Mouse (Mus musculus) gastrocnemius, postnatal 4 days (tissue): ENCODE measurements around the gene Pcgf2. TPM values are rescaled to one million over a fixed set of nuclear protein-coding genes. Genes with fewer than 3 reads are reported as not detected.
"Not testable (repeated sequence)": the region's sequence is repeated elsewhere in the genome, so short reads cannot be mapped to it uniquely, and the experiment has no call there.

Experiments
- DNase-seq, 2 experiments: peaks; one replicate each; pipeline ENCODE4 v3.0.0; 2021 to 2022; ENCODE audit warnings: low spot score in 2 of 2, mixed read lengths in 2 of 2
- total RNA-seq, 2 experiments: library from RNA; stranded (reverse); gene quantifications; 2 replicates each; pipeline ENCODE4 v1.2.3; 2021

The Pcgf2 gene
- total RNA-seq, 2 experiments from 2014 or later, result 27.3 to 33.0 TPM

DNA sequence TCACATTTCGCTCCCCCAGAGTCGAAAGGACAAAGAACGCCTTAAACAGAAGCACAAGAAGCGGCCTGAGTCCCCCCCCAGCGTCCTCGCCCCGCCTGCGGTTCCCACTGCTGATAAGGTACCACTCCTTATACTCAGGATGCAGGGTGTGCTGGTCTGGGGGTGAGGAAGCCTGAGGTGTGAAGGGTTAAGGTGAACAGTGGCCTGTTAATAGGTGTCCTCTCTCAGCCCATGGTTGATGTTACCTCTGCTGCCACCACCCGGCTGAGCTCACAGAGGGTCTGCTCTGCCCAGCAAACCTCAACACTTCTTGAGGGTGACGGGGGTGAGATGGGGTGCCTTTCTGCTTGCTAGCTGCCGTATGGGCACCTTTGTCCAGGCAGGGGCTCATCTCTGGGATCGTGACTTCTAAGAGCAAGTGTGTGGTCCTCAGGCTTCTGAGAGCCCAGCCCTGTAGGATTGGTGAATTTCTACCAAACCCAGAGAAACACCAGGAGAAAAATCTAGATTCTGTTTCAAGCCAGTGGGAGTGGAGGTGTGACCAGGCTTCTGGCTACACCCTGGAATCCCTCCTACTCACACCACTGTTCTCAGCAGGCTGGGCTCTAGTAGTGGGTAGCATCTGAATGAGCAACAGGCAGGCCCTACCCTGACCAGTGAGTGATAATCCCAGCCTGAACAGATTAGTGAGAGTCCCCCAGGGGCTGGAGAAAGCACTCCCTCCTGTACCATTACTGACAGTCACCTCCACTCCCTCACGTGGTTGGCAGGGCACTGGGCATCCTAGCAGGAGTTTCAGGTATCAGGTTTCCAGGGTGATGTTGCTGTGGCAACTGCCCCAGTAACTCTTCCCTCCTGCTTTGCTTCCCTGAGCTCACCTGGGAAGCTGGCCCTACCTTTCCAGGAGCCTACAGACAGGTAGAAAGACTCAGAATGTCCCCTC, 29.8 kb downstream of the Pcgf2 start:
- DNase-seq, result no peak

GRCm38 (mm10) chr11:97669829-97670228, 30.5 kb downstream of the Pcgf2 start:
- no peak for DNase-seq

GRCm38 (mm10) chr11:97669268-97669667, 31.0 kb downstream of the Pcgf2 start:
- no peak for DNase-seq

DNA sequence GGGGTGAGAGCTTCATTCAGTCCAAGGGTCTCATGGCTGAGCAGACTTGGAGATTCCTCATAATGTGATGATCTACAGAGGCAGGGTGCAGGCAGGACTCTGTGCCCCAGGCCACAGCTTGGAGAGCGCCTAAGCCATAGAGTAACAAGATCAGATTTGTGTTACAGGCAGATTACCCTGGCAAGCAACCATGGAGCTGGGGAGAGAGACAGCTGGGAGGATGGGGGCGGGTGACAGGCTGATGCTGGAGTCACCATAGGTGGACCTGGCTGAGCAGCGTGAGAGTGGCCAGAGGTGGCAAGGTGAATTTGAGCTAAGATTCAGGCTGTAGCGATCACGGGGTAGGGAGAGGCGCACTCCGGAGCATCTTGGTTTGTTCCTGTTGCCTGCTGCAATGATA, 32.1 kb downstream of the Pcgf2 start:
- DNase-seq, result no peak

DNA sequence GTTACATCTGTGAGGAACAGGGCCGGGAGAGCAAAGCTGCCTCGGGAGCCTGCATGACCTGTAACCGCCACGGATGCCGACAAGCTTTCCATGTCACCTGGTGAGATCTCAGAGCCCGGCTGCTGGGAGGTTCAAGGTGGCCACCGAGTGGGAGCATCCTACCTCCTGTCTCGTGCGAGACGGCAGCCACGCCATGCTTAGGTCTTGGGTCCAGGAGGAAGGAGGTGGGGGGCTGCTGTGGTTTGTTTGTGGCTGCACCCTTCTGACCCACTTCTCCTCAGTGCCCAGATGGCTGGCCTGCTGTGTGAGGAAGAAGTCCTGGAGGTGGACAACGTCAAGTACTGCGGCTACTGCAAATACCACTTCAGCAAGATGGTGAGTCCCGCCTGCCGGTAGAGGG, 33.5 kb downstream of the Pcgf2 start:
- DNase-seq, result no peak

- DNase-seq, result no peak
These were observed 34.1 kb downstream of the Pcgf2 start for GRCm38 (mm10) chr11:97666221-97666620.

- no peak for DNase-seq
These were observed 34.9 kb downstream of the Pcgf2 start for GRCm38 (mm10) chr11:97665431-97665830.

DNA sequence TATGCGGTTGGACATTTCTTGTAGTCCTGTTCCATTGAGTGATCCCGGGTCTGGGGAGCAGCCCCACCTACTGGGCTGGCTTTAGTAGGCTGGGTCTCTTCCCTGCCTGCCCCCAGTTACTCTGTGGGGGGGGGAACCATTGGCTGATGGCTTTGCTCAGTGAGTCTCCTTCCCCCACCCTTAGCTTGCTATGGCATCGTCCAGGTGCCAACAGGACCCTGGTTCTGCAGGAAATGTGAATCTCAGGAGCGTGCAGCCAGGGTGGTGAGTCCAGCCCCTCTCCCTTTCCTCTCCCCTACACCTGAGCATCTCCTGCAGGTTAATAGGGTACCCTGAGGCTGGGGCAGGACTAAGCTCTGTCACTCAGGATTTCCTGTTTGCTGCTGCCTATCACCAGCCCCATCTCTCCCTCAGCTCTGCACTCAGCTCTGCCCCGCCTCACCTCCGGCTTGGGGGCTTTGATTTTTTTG, 35.5 kb downstream of the Pcgf2 start:
- no peak for DNase-seq

- DNase-seq, result no peak
These were observed 36.0 kb downstream of the Pcgf2 start for GRCm38 (mm10) chr11:97664339-97664665.

DNA sequence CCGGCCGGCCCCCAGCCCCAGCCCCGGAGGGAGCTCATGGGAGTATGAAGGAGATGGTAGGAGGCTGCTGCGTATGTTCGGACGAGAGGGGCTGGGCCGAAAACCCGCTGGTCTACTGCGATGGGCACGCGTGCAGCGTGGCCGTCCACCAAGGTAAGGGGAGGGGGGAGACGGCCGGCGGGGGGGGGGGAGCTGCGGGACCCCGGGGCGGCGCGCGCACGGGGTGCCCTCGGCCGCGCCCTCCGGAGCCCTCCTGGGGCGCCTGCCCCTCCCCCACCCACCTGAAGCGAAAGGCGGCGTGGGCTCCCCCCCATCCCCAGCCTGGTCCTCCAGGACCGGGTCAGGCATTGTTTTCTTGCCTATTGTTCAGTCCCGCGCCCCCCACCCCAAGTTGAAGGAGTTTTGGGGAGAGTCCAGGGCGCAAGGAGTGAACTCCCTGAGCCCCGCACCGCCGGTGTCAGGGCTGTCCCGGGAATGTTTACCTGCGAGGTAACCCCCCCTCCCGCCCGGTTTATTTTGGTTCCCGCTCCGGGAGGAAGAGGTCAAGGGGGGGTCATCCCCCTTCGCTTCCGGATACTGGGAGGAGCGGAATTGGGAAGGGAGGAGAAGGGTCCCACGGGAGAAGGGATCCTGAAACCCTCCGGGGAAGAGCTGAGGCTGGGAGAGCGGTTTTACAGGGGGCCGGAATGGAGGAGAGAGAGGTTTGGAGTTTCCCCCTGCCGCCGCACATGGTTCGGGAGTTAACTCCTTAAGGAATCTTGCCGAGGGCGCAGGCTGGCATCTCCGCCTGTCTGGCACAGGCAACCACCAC, 36.6 kb downstream of the Pcgf2 start:
- no peak for DNase-seq

- peak; percentile 63 to 81 for DNase-seq
These were observed 37.3 kb downstream of the Pcgf2 start, which contains the start of gene Mllt6 for GRCm38 (mm10) chr11:97662893-97663527. TSS of gene Mllt6 (plus strand) at chr11:97663414.

- DNase-seq, result no peak
These were observed 37.9 kb downstream of the Pcgf2 start for GRCm38 (mm10) chr11:97662207-97662892.

- DNase-seq, result no peak
These were observed 38.6 kb downstream of the Pcgf2 start for GRCm38 (mm10) chr11:97661648-97662133.

DNA sequence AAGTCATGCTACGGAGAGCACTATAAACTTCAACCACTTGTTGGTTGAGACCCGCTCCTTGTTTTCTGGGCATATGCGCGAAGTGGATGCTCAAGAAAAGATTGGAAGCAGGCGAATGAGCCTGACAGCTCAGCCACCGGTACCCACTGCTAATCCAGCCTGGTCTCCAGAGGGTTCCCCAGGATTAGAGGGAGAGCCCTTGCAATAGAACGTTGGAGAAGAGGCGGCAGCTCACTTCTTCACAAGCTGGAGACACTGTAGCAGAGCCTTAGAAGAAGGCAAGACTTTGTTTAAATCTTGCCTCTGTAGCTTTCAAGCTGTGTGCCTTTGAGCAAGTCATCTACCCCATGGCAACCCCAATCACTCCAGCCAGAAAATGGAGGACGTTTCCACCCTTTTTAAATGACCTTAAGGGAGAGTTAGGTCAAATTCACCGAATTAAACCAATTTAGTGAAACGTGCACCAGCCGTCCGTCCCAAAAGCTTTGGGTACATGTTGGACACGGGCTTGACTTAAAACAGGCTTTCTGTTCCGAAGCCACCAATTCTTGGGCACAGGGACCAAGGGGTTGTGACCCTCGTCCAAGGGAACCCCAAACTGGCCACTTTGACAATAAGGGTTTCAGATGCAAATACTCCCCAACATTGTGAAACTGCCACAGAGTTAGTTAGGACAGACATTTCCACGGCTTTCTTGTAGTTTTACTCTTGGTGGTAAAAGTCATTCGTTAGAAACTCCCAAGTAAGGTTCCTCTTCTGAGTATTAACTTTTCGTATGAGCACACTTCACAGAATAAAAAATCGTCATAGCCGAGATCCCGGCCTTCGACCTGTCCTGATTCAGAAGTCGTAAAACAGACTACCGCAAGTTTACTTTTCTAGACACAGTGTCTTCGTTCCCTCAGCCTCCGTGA, 39.3 kb downstream of the Pcgf2 start:
- DNase-seq, result no peak

DNA sequence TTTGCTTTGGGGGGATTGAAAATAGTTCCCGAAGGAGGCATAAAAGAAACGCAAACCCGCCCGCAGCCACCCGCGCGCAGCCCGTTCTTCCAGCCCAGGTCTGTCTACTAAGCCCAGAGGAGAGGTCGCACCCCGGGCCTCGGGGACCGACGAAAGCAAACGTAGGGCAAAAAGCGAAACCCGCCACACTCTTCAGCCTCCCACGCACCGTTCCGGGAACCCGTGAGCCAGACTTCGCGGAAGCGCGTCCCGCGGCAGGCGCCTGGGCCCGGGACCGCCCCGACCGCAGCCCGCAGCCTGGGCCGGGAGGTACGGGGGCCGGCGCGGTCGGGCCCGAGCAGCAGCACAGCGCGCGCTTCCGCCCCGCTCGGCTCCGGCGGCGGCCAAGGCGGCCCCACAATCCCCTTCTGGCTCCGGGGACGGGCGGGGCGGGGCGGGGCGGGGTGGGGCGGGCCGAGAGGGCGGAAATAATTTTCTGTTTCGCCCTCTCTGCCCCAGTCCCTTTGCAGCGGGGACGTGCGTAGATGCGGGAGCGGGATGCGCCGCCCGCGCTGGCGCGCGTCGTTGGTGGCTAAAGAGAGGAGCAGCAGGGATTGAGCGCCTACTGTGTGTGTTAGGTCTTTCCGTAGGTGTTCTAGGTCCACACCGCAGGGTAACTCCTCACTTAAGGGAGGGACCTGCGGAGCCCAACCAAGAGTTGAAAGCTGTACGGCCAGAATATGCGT, 40.1 kb downstream of the Pcgf2 start:
- peak; percentile 51 to 78 for DNase-seq

GRCm38 (mm10) chr11:97659267-97659989, 40.9 kb downstream of the Pcgf2 start:
- DNase-seq, result no peak

- DNase-seq, result no peak
These were observed 41.5 kb downstream of the Pcgf2 start for GRCm38 (mm10) chr11:97658751-97659266.

- not testable (repeated sequence) for DNase-seq
These were observed 42.3 kb downstream of the Pcgf2 start for GRCm38 (mm10) chr11:97657967-97658366.
